18 mouse cellular contexts compared by ENCODE assay signal in the genomic region with DNA sequence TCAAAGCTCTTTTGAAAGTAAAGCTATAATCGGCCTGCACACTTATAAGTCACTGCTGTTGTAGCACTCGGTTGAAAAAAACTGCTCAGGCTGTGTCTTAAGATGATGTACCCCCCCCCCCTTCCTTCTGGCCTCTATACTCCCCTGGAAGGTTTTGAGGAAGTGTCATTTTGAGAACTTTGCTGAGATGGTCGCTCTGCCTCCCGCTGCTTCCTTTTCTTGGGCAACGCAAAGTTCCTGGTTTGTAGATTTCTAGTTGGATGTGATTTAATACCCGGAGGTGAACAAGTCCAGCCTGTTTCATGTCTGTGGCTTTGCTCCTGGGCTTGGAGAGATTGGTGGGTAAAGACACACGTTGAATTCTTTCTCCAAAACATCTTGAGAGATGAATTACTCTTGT. TPM values are rescaled to one million over a fixed set of nuclear protein-coding genes. Genes with fewer than 3 reads are reported as not detected.
A peak's percentile ranks its signal among the peaks of the same experiment; 100 is the strongest.
DNase-seq lines count a peak whose midpoint lies in the region; ATAC-seq lines count a peak whose summit lies in the region.
"Had no signal": no experiment of that assay in that cellular context is flagged by ENCODE, and none has a peak within 500 bp of the region (broad histone marks: within the 10 kb centered on the region; RNA-seq: fewer than 3 reads in every experiment).

No protein-coding gene starts in this region.

- no peak overlapping the region for H3K4me2 ChIP-seq in limb, embryonic 15.5 days
- H3K4me2 ChIP-seq: heart, embryonic 12.5 days; limb, embryonic 13.5 days; neural tube, embryonic 15.5 days had no signal

- ATAC-seq in limb, embryonic 15.5 days (ENCODE audit: insufficient number of reproducible peaks, low FRiP score, low TSS enrichment, low read depth): no peak
- ATAC-seq: CD4-positive, CD25-positive, alpha-beta regulatory T cell, adult 4 months had no signal

- peaks cover 45% of the 10 kb centered on the region for H3K4me1 ChIP-seq in limb, embryonic 15.5 days
- H3K4me1 ChIP-seq in limb, embryonic 10.5 days: peaks cover 57% of the 10 kb centered on the region

- 0 out of 2 replicates have a peak overlapping the region, but pooled peaks have one; percentile 22 for H3K27ac ChIP-seq in limb, embryonic 15.5 days
- H3K27ac ChIP-seq in limb, embryonic 10.5 days: no peak overlapping the region
- peak overlapping the region; percentile 47 for H3K27ac ChIP-seq in macrophage
- H3K27ac ChIP-seq: limb, embryonic 13.5 days; neural tube, embryonic 15.5 days had no signal

- H3K4me3 ChIP-seq in limb, embryonic 15.5 days: no peak overlapping the region
- H3K4me3 ChIP-seq in limb, embryonic 10.5 days: no peak overlapping the region
- no peak overlapping the region for H3K4me3 ChIP-seq in macrophage (ENCODE audit: inconsistent target)
- H3K4me3 ChIP-seq: forebrain, embryonic 10.5 days; heart, embryonic 12.5 days; limb, embryonic 13.5 days; neural tube, embryonic 15.5 days had no signal

- DNase-seq in limb, embryonic 10.5 days (ENCODE audit: low spot score): no peak
- peak; percentile 20 for DNase-seq in brain, adult 2 months (ENCODE audit: low read depth, low spot score)
- peak; percentile 19 for DNase-seq in telencephalon, adult 2 months (ENCODE audit: low read depth, low spot score)
- DNase-seq in embryo, embryonic 11 days: no peak
- DNase-seq in heart, postnatal 36 days: no peak
- DNase-seq: adrenal gland, postnatal 14 days; gastrocnemius, postnatal 25 days; kidney, postnatal 10 days; lung, adult 18-20 months; retina, postnatal 1 day; thymus, postnatal 4 days had no signal

- no peaks in the 10 kb centered on the region for H3K9me3 ChIP-seq in limb, embryonic 15.5 days
- no peaks in the 10 kb centered on the region for H3K9me3 ChIP-seq in limb, embryonic 10.5 days (replicated peaks)
- H3K9me3 ChIP-seq: forebrain, embryonic 10.5 days; heart, embryonic 12.5 days; limb, embryonic 13.5 days; neural tube, embryonic 15.5 days had no signal

- H3K79me2 ChIP-seq in macrophage (ENCODE audit: inconsistent target): peaks cover 45% of the 10 kb centered on the region; the same call in 1 of the 2 replicates

- no peak overlapping the region for H3K9ac ChIP-seq in limb, embryonic 15.5 days
- H3K9ac ChIP-seq: limb, embryonic 13.5 days; neural tube, embryonic 15.5 days had no signal

- 57% methylated on average over 7 of the region's 7 CpGs for WGBS in limb, embryonic 15.5 days
- WGBS in limb, embryonic 10.5 days: 82% methylated on average over 7 of the region's 7 CpGs
- 0% methylated on average over 7 of the region's 7 CpGs for WGBS in macrophage (ENCODE audit: missing documents)

- intact Hi-C loops in heart, postnatal 36 days (cut with DNase I): no loop called here

- H3K27me3 ChIP-seq in limb, embryonic 15.5 days: no peaks in the 10 kb centered on the region
- no peaks in the 10 kb centered on the region for H3K27me3 ChIP-seq in limb, embryonic 10.5 days (ENCODE audit: low read depth, poor library complexity, severe bottlenecking)
- H3K27me3 ChIP-seq: heart, embryonic 12.5 days; limb, embryonic 13.5 days; neural tube, embryonic 15.5 days had no signal

- H3K36me3 ChIP-seq in limb, embryonic 15.5 days: no peaks in the 10 kb centered on the region
- H3K36me3 ChIP-seq in limb, embryonic 10.5 days: peaks cover 34% of the 10 kb centered on the region
- H3K36me3 ChIP-seq in macrophage (ENCODE audit: inconsistent target): no peaks in the 10 kb centered on the region
- H3K36me3 ChIP-seq: neural tube, embryonic 15.5 days had no signal

RNA-seq across cellular contexts. Expression of a gene that starts 33.2 kb away (rescaled TPM):
- 85.4 and 90.5 TPM in 2 replicates for polyA plus RNA-seq in limb, embryonic 15.5 days (2015; fragmentation: Nextera tagmentation; extraction: Ambion mirVana)
- 96.4 and 166 TPM in 2 replicates for polyA plus RNA-seq in limb, embryonic 10.5 days (2016; fragmentation: Nextera tagmentation; extraction: Ambion mirVana)
- total RNA-seq in macrophage (2018; cell fraction: chromatin; rRNA removed): 100 to 1,000 TPM in 4 of 26 experiments, 10 to 100 TPM in 22; 38.1 to 133 (median 64.8) TPM
- total RNA-seq in macrophage (2018; cell fraction: cytosol; rRNA removed): 10 to 100 TPM; 12.8 to 31.4 (median 18.4) TPM
- 100 to 1,000 TPM in 2 of 26 experiments, 10 to 100 TPM in 24; 35.9 to 103 (median 60.9) TPM for total RNA-seq in macrophage (2018; cell fraction: nucleus; rRNA removed)
- polyA plus RNA-seq in macrophage (2018): 8.0 to 16.4 TPM (median 16.3 TPM) in 3 replicates
- 10 to 100 TPM; 11.9 to 17.9 TPM for total RNA-seq in heart, postnatal 36 days (2021)

Comparison
In these comparisons a context has a peak if more than half of its experiments do, and no peak if none do; other contexts are left out.
1. DNase-seq: peak in brain, adult 2 months (single experiment) and telencephalon, adult 2 months (single experiment); none in limb, embryonic 10.5 days (single experiment), embryo, embryonic 11 days (single experiment) and heart, postnatal 36 days (0 of 2).